Mouse (Mus musculus): ENCODE data around the gene Acsl4. TPM values are rescaled to one million over a fixed set of nuclear protein-coding genes. Genes with fewer than 3 reads are reported as not detected.

Gene Acsl4
- polyA plus RNA-seq, 1 experiment, result 4.8 TPM

DNA sequence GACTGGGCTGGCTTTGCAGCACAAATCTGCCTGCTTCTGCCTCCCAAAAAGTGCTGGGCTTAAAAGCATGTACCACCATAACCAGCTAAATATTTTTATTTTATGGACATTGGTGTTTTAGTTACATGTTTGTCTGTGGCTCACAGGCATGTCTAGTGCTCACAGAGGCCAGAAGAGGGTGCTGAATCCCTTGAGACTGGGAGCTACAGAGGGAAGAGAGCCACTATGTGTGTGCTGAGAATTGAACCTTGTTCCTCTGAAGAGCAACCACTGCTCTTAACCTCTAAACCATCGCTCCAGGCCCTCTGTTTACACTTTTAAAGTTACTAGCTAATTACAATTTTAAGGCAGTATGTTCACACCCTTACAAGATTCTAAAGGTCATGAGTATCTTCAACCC, 2.7 kb downstream of the Acsl4 start:
- 0 out of 2 replicates have a peak, but pooled peaks cover 2% of the 10 kb centered on the region for H3K4me1 ChIP-seq (replicated peaks; ENCODE audit: control insufficient read depth, insufficient read depth, low read length)
- no peak overlapping the region for H3K4me3 ChIP-seq (ENCODE audit: control insufficient read depth, insufficient read depth, low read length)
- TF ChIP-seq POLR2A (IDR thresholded peaks at IDR 0.05; ENCODE audit: control insufficient read depth, extremely low read depth, insufficient read depth, low read length, poor library complexity), result no peak
- no peak for TF ChIP-seq CTCF (IDR thresholded peaks at IDR 0.05; ENCODE audit: borderline replicate concordance, control insufficient read depth, extremely low read depth, insufficient read depth, low read length, poor library complexity)
- no peak for DNase-seq
- 94% methylated on average over 1 of the region's 1 CpGs for WGBS
- no peaks in the 10 kb centered on the region for H3K36me3 ChIP-seq (ENCODE audit: control insufficient read depth, insufficient read depth, low read length)
- H3K27me3 ChIP-seq (ENCODE audit: control insufficient read depth, insufficient read depth, low read length), result no peaks in the 10 kb centered on the region
- H3K27ac ChIP-seq (ENCODE audit: control insufficient read depth, insufficient read depth, low read length), result no peak overlapping the region

DNA sequence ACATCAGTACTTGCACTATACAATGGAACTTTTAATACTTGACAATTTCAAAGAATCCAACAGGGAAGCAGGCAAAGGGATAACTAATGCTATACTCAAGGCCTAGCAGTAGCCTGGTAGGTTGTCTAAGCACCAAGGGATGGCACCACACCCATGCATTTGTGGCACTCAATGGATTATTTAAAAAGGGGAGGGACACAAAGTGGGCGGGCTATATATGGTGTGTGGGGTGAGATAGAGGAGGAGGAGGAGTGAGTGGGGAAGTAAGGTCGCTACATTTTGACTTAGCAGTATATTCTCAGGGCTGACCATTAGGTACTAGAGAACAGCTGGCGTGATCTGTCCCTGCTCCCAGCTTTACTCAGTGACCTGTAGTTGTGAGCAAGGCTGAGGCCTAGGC, 5.4 kb downstream of the Acsl4 start:
- TF ChIP-seq POLR2A (IDR thresholded peaks at IDR 0.05; ENCODE audit: control insufficient read depth, extremely low read depth, insufficient read depth, low read length, poor library complexity) (no peak), CTCF (IDR thresholded peaks at IDR 0.05; ENCODE audit: borderline replicate concordance, control insufficient read depth, extremely low read depth, insufficient read depth, low read length, poor library complexity) (no peak)
- WGBS, result 72% methylated on average over 3 of the region's 3 CpGs
- no peaks in the 10 kb centered on the region for H3K36me3 ChIP-seq (ENCODE audit: control insufficient read depth, insufficient read depth, low read length)
- H3K4me3 ChIP-seq (ENCODE audit: control insufficient read depth, insufficient read depth, low read length), result no peak overlapping the region
- no peak for DNase-seq
- peaks cover 4% of the 10 kb centered on the region; the same call in 1 of the 2 replicates for H3K4me1 ChIP-seq (replicated peaks; ENCODE audit: control insufficient read depth, insufficient read depth, low read length)
- no peak overlapping the region for H3K27ac ChIP-seq (ENCODE audit: control insufficient read depth, insufficient read depth, low read length)
- no peaks in the 10 kb centered on the region for H3K27me3 ChIP-seq (ENCODE audit: control insufficient read depth, insufficient read depth, low read length)

DNA sequence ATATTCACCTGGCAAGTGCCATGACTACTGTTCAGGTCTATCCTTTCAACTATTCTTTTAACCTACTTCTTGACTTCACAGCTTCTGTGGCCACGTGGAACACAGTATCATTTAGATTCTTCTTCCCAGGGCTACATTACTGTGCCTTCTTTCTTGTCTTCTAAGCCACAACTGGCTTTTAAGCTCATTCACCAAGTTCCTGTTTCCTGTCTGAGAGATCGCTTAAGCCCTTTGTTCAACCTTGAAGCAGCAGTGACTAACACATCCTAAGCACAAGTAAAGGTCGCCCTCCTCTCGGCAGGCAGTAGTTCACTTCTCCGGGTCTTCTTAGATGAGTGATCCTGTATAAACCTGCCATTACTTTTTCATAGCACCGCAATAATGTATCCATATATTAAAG, 10.4 kb downstream of the Acsl4 start:
- WGBS, result 14% methylated on average over 6 of the region's 6 CpGs
- H3K4me1 ChIP-seq (replicated peaks; ENCODE audit: control insufficient read depth, insufficient read depth, low read length), result peaks cover 9% of the 10 kb centered on the region
- H3K27ac ChIP-seq (ENCODE audit: control insufficient read depth, insufficient read depth, low read length), result no peak overlapping the region
- H3K36me3 ChIP-seq (ENCODE audit: control insufficient read depth, insufficient read depth, low read length), result no peaks in the 10 kb centered on the region
- TF ChIP-seq POLR2A (IDR thresholded peaks at IDR 0.05; ENCODE audit: control insufficient read depth, extremely low read depth, insufficient read depth, low read length, poor library complexity) (no peak), CTCF (IDR thresholded peaks at IDR 0.05; ENCODE audit: borderline replicate concordance, control insufficient read depth, extremely low read depth, insufficient read depth, low read length, poor library complexity) (no peak)
- DNase-seq, result peak; percentile 39
- H3K27me3 ChIP-seq (ENCODE audit: control insufficient read depth, insufficient read depth, low read length), result no peaks in the 10 kb centered on the region
- no peak overlapping the region for H3K4me3 ChIP-seq (ENCODE audit: control insufficient read depth, insufficient read depth, low read length)

DNA sequence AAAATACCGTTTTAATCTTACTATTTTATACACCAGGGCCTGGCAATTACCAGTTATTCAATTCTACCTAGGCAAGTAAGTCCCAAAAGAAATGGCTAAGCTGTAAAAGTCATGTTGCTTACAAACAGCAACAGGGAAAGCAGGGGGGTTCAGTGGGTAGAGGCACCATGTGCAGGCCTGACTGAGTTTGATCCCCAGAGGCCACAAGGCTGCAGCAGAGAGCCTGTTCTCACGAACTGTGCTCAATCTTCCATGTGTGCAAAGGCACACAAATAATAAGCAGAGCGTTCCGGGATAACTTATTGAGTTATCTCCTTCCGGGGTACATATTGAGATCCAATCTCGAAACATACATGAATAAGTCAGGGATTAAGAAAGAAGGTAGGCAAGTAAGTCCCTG, 12.3 kb downstream of the Acsl4 start:
- no peaks in the 10 kb centered on the region for H3K27me3 ChIP-seq (ENCODE audit: control insufficient read depth, insufficient read depth, low read length)
- H3K36me3 ChIP-seq (ENCODE audit: control insufficient read depth, insufficient read depth, low read length), result no peaks in the 10 kb centered on the region
- no peak overlapping the region for H3K27ac ChIP-seq (ENCODE audit: control insufficient read depth, insufficient read depth, low read length)
- no peak overlapping the region for H3K4me3 ChIP-seq (ENCODE audit: control insufficient read depth, insufficient read depth, low read length)
- peak; percentile 16 for DNase-seq
- TF ChIP-seq CTCF (IDR thresholded peaks at IDR 0.05; ENCODE audit: borderline replicate concordance, control insufficient read depth, extremely low read depth, insufficient read depth, low read length, poor library complexity), result no peak
- TF ChIP-seq POLR2A (IDR thresholded peaks at IDR 0.05; ENCODE audit: control insufficient read depth, extremely low read depth, insufficient read depth, low read length, poor library complexity), result no peak
- H3K4me1 ChIP-seq (replicated peaks; ENCODE audit: control insufficient read depth, insufficient read depth, low read length), result peaks cover 9% of the 10 kb centered on the region
- 91% methylated on average over 6 of the region's 6 CpGs for WGBS

DNA sequence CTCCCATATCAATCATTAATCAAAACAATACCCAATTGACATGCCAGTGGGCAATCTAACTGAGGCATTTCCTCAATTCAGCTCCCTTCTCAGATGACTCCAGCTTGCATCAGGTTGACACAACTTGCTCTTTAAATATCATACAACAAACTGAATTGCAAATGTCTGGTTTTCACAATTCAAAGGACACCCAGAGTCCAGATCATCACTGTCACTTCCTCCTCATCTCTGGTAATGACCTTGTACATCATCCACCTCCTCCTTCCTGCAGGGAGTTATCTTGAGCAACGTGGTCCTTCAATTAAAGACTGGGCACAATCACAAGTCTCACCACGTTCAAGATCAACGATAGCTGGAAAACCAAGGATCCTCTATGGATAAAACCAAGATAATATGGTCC, 13.0 kb downstream of the Acsl4 start:
- no peaks in the 10 kb centered on the region for H3K27me3 ChIP-seq (ENCODE audit: control insufficient read depth, insufficient read depth, low read length)
- no peak overlapping the region for H3K27ac ChIP-seq (ENCODE audit: control insufficient read depth, insufficient read depth, low read length)
- DNase-seq, result no peak
- H3K4me3 ChIP-seq (ENCODE audit: control insufficient read depth, insufficient read depth, low read length), result no peak overlapping the region
- no peaks in the 10 kb centered on the region for H3K36me3 ChIP-seq (ENCODE audit: control insufficient read depth, insufficient read depth, low read length)
- no peak for TF ChIP-seq CTCF (IDR thresholded peaks at IDR 0.05; ENCODE audit: borderline replicate concordance, control insufficient read depth, extremely low read depth, insufficient read depth, low read length, poor library complexity)
- no peak for TF ChIP-seq POLR2A (IDR thresholded peaks at IDR 0.05; ENCODE audit: control insufficient read depth, extremely low read depth, insufficient read depth, low read length, poor library complexity)
- peaks cover 9% of the 10 kb centered on the region for H3K4me1 ChIP-seq (replicated peaks; ENCODE audit: control insufficient read depth, insufficient read depth, low read length)
- 84% methylated on average over 3 of the region's 3 CpGs for WGBS

DNA sequence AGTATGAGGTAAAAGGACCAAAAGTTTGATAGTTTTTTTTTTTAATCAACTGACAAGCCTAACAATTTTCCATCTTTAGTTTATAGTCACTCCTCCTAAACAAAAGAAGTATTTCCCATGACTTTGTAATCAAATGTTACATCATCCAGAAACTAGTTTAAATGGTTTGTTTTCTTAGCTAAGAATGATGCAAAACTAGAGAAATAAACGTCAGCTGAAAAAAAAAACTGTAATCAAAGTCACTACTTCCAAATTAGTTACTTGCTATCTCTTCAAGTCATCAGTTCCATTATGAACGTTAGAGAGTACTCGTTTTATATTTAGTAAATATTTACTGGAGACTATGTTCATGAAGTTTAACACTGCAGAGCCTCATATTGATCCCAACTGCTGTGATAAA, 13.6 kb downstream of the Acsl4 start:
- TF ChIP-seq POLR2A (IDR thresholded peaks at IDR 0.05; ENCODE audit: control insufficient read depth, extremely low read depth, insufficient read depth, low read length, poor library complexity), result no peak
- no peak for TF ChIP-seq CTCF (IDR thresholded peaks at IDR 0.05; ENCODE audit: borderline replicate concordance, control insufficient read depth, extremely low read depth, insufficient read depth, low read length, poor library complexity)
- no peak for DNase-seq
- peaks cover 9% of the 10 kb centered on the region for H3K4me1 ChIP-seq (replicated peaks; ENCODE audit: control insufficient read depth, insufficient read depth, low read length)
- WGBS, result 69% methylated on average over 3 of the region's 3 CpGs
- H3K36me3 ChIP-seq (ENCODE audit: control insufficient read depth, insufficient read depth, low read length), result no peaks in the 10 kb centered on the region
- H3K27me3 ChIP-seq (ENCODE audit: control insufficient read depth, insufficient read depth, low read length), result no peaks in the 10 kb centered on the region
- H3K27ac ChIP-seq (ENCODE audit: control insufficient read depth, insufficient read depth, low read length), result no peak overlapping the region
- no peak overlapping the region for H3K4me3 ChIP-seq (ENCODE audit: control insufficient read depth, insufficient read depth, low read length)

DNA sequence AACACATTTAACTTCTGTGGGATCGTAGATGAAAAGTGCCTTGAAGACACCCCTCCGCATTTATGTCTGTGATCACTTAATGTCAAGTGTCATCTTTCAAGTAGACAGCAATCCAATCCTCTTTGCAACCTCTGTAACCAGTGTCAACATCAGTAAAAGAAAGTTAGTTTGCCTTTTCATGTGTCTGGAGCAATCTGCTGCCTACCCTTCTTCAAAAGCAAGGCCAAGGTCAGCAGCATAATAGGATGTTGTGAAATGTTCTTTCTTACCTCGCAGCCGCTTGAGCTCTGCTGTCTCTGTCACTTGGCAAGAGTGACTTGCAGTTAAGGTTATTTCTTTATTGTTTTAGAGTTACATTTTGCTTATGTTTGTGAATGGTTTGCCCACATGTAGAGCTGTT, 14.8 kb downstream of the Acsl4 start:
- H3K36me3 ChIP-seq (ENCODE audit: control insufficient read depth, insufficient read depth, low read length), result no peaks in the 10 kb centered on the region
- peaks cover 8% of the 10 kb centered on the region for H3K4me1 ChIP-seq (replicated peaks; ENCODE audit: control insufficient read depth, insufficient read depth, low read length)
- 90% methylated on average over 4 of the region's 4 CpGs for WGBS
- DNase-seq, result no peak
- TF ChIP-seq CTCF (IDR thresholded peaks at IDR 0.05; ENCODE audit: borderline replicate concordance, control insufficient read depth, extremely low read depth, insufficient read depth, low read length, poor library complexity) (no peak), POLR2A (IDR thresholded peaks at IDR 0.05; ENCODE audit: control insufficient read depth, extremely low read depth, insufficient read depth, low read length, poor library complexity) (no peak)
- no peaks in the 10 kb centered on the region for H3K27me3 ChIP-seq (ENCODE audit: control insufficient read depth, insufficient read depth, low read length)
- H3K4me3 ChIP-seq (ENCODE audit: control insufficient read depth, insufficient read depth, low read length), result no peak overlapping the region
- no peak overlapping the region for H3K27ac ChIP-seq (ENCODE audit: control insufficient read depth, insufficient read depth, low read length)

Measured in thymus, adult 2 months (tissue).